Mouse (Mus musculus): ENCODE data around the gene Ccdc149. TPM values are rescaled to one million over a fixed set of nuclear protein-coding genes. Genes with fewer than 3 reads are reported as not detected.

Gene Ccdc149
- polyA plus RNA-seq, 1 experiment = 1.9 TPM

DNA sequence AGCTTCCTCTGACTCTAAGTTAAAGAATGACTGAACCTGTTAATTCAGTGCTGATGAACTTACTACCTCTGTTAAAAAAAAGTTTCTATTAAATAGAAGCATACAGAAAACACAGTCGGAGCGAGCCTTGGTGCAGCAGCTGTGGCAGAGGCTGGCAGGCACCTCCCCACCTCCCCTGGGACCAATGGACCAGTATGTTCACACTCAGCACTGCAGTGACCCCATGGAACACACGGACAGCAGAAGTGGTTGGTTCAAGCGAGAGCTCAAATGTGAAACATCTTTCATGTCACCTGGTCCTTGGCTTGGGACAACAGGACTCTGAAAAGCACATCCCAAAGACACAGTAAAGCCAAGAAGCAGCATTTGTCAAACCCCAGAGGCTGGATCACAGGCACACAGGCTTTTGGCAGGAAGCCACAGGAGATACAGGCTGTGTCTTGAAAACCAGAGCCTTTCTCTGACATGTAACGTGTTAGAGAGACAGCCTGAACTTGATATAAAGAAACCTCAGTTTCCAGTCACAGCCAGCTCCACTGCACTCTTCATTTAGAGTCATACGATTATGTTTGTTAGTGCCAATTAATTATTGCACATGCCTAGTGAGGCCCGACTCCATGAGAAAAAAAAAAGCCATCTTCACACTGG, 62.5 kb downstream of the Ccdc149 start:
- Histone ChIP-seq H3K4me3 (ENCODE audit: low read depth, low read length) (no peak overlapping the region), H3K27ac (ENCODE audit: insufficient read depth, low read depth, low read length) (no peak overlapping the region), H3K4me1 (ENCODE audit: control insufficient read depth, insufficient read depth, insufficient read length, low read length) (no peaks in the 10 kb centered on the region), H3K27me3 (ENCODE audit: control insufficient read depth, insufficient read depth, low read length) (no peaks in the 10 kb centered on the region), H3K36me3 (ENCODE audit: control insufficient read depth, insufficient read depth, low read length) (no peaks in the 10 kb centered on the region)
- no peak for TF ChIP-seq CTCF (IDR thresholded peaks at IDR 0.05; ENCODE audit: extremely low read depth, insufficient read length, insufficient replicate concordance, low read depth, low read length)
- TF ChIP-seq POLR2A (IDR thresholded peaks at IDR 0.05; ENCODE audit: low read depth, low read length) = no peak
- WGBS = 76% methylated on average over 7 of the region's 7 CpGs

DNA sequence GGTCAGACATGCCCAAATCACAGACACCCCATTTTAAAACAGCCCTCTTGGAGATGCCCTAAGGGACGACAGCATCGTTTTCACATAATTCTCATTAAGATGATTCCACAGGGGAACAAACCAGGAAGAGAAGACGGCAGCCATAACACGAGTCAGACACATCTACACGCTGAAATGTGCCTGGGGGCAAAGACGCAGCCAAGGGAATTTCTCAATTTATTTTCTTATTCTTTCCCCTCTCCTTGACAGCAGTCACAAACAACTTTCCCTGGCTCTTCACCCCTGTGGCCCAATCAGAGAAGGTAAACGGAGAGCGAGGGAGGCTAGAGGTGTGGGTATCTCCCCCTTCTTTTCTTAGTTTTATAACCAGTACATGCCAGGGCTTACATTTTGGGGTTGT, 66.9 kb downstream of the Ccdc149 start:
- Histone ChIP-seq H3K4me3 (ENCODE audit: low read depth, low read length) (no peak overlapping the region), H3K27ac (ENCODE audit: insufficient read depth, low read depth, low read length) (no peak overlapping the region), H3K27me3 (ENCODE audit: control insufficient read depth, insufficient read depth, low read length) (no peaks in the 10 kb centered on the region), H3K36me3 (ENCODE audit: control insufficient read depth, insufficient read depth, low read length) (no peaks in the 10 kb centered on the region), H3K4me1 (ENCODE audit: control insufficient read depth, insufficient read depth, insufficient read length, low read length) (no peaks in the 10 kb centered on the region)
- WGBS = 94% methylated on average over 8 of the region's 8 CpGs
- TF ChIP-seq CTCF (IDR thresholded peaks at IDR 0.05; ENCODE audit: extremely low read depth, insufficient read length, insufficient replicate concordance, low read depth, low read length) (no peak), POLR2A (IDR thresholded peaks at IDR 0.05; ENCODE audit: low read depth, low read length) (no peak)

DNA sequence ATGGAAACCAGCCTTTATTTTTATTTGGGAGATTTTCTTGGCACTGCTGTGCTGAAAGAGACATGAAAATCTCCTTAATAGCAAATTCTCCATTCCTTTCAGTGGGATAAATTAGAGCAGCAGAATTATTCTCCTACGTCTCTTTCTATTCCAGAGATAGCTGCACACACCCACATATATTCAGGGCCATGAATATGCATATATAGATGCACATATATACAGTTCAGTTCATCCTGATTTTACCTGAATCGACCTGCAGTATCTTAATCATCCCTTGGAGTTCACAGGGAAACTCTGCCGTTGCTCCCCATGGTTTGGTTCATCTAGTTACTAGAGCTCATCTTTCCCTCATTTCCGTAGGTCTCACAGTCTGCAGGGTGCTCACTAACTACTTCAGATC, 77.6 kb downstream of the Ccdc149 start:
- no peak overlapping the region for H3K27ac ChIP-seq (ENCODE audit: insufficient read depth, low read depth, low read length)
- no peaks in the 10 kb centered on the region for H3K4me1 ChIP-seq (ENCODE audit: control insufficient read depth, insufficient read depth, insufficient read length, low read length)
- no peaks in the 10 kb centered on the region for H3K27me3 ChIP-seq (ENCODE audit: control insufficient read depth, insufficient read depth, low read length)
- TF ChIP-seq CTCF (IDR thresholded peaks at IDR 0.05; ENCODE audit: extremely low read depth, insufficient read length, insufficient replicate concordance, low read depth, low read length) = no peak
- TF ChIP-seq POLR2A (IDR thresholded peaks at IDR 0.05; ENCODE audit: low read depth, low read length) = no peak
- WGBS = 88% methylated on average over 4 of the region's 4 CpGs
- H3K36me3 ChIP-seq (ENCODE audit: control insufficient read depth, insufficient read depth, low read length) = no peaks in the 10 kb centered on the region
- no peak overlapping the region for H3K4me3 ChIP-seq (ENCODE audit: low read depth, low read length)

DNA sequence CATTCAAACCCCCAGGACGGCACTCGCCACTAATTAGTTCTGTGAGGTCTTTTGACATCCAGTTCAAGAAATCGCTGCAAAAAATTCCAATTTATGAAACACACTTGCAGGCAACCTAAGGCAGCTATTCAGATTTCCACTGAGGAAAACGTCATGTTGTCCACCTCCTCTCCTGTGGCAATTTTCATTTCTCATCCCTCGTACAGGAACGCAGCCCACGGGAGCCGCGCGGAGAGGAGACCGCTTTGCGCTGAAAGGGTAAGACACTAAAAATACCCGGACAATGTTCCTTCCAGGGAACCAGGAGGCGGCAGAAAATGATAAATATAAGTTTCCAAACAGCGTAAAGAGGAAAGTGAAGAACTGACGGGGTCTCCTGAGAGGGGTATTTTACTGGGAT, 79.8 kb downstream of the Ccdc149 start:
- TF ChIP-seq CTCF (IDR thresholded peaks at IDR 0.05; ENCODE audit: extremely low read depth, insufficient read length, insufficient replicate concordance, low read depth, low read length) = no peak
- no peak for TF ChIP-seq POLR2A (IDR thresholded peaks at IDR 0.05; ENCODE audit: low read depth, low read length)
- no peaks in the 10 kb centered on the region for H3K4me1 ChIP-seq (ENCODE audit: control insufficient read depth, insufficient read depth, insufficient read length, low read length)
- no peak overlapping the region for H3K27ac ChIP-seq (ENCODE audit: insufficient read depth, low read depth, low read length)
- WGBS = 86% methylated on average over 16 of the region's 16 CpGs
- no peaks in the 10 kb centered on the region for H3K36me3 ChIP-seq (ENCODE audit: control insufficient read depth, insufficient read depth, low read length)
- H3K4me3 ChIP-seq (ENCODE audit: low read depth, low read length) = no peak overlapping the region
- H3K27me3 ChIP-seq (ENCODE audit: control insufficient read depth, insufficient read depth, low read length) = no peaks in the 10 kb centered on the region

DNA sequence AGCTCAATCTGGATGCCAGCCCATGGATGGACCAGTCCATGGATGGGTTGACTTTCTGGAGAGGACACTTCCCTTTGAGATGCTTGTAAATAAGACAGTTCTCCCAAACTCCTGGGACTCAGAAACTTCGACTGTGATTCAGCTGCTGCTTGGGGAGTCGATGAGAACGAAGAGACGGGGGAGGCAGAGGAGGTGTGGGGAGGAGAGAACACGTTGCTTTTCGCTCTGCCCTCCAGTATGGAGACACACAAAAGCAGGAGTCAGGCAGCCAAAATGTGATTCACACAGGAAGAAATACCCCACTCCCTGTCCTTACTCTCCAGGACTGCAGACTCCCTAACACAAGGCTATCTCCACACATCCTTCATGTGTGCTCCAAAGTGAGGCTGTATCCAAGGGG, 80.9 kb downstream of the Ccdc149 start:
- no peaks in the 10 kb centered on the region for H3K4me1 ChIP-seq (ENCODE audit: control insufficient read depth, insufficient read depth, insufficient read length, low read length)
- no peaks in the 10 kb centered on the region for H3K27me3 ChIP-seq (ENCODE audit: control insufficient read depth, insufficient read depth, low read length)
- 91% methylated on average over 6 of the region's 6 CpGs for WGBS
- no peaks in the 10 kb centered on the region for H3K36me3 ChIP-seq (ENCODE audit: control insufficient read depth, insufficient read depth, low read length)
- no peak overlapping the region for H3K4me3 ChIP-seq (ENCODE audit: low read depth, low read length)
- TF ChIP-seq CTCF (IDR thresholded peaks at IDR 0.05; ENCODE audit: extremely low read depth, insufficient read length, insufficient replicate concordance, low read depth, low read length) = no peak
- no peak for TF ChIP-seq POLR2A (IDR thresholded peaks at IDR 0.05; ENCODE audit: low read depth, low read length)
- no peak overlapping the region for H3K27ac ChIP-seq (ENCODE audit: insufficient read depth, low read depth, low read length)

DNA sequence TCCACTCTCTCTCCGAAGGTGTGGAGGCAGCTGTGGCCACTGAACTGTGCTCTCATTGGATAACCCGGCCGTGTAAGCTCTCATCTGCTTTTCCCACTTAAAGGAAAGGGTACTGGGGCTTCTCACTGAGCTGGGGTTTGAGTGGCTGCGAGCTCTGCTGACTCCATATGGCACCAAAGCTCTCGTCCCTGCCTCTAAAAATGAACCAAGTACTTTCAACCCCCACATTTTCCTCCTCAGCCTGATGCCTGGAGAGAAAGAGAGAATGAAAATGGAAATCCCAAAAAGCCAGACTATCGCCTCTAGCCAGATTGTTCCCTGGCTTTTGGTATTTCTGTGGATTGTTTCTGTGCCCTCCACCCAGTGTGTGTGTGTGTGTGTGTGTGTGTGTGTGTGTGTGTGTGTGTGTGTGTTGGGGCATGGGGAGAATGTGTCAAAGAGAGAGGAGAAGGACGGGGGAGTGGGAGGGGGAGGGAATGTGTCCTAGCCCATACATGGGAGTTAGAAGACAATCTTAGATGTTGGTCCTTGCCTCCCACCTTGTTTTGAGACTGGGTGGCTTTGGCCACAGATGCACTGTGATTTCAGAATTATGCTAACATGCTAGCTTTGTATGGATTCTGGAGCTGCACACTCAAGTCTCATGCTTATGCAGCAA, 83.1 kb downstream of the Ccdc149 start:
- H3K4me3 ChIP-seq (ENCODE audit: low read depth, low read length) = no peak overlapping the region
- no peak overlapping the region for H3K27ac ChIP-seq (ENCODE audit: insufficient read depth, low read depth, low read length)
- no peaks in the 10 kb centered on the region for H3K36me3 ChIP-seq (ENCODE audit: control insufficient read depth, insufficient read depth, low read length)
- WGBS = 83% methylated on average over 7 of the region's 7 CpGs
- no peaks in the 10 kb centered on the region for H3K4me1 ChIP-seq (ENCODE audit: control insufficient read depth, insufficient read depth, insufficient read length, low read length)
- H3K27me3 ChIP-seq (ENCODE audit: control insufficient read depth, insufficient read depth, low read length) = no peaks in the 10 kb centered on the region
- TF ChIP-seq CTCF (IDR thresholded peaks at IDR 0.05; ENCODE audit: extremely low read depth, insufficient read length, insufficient replicate concordance, low read depth, low read length) (no peak), POLR2A (IDR thresholded peaks at IDR 0.05; ENCODE audit: low read depth, low read length) (no peak)

DNA sequence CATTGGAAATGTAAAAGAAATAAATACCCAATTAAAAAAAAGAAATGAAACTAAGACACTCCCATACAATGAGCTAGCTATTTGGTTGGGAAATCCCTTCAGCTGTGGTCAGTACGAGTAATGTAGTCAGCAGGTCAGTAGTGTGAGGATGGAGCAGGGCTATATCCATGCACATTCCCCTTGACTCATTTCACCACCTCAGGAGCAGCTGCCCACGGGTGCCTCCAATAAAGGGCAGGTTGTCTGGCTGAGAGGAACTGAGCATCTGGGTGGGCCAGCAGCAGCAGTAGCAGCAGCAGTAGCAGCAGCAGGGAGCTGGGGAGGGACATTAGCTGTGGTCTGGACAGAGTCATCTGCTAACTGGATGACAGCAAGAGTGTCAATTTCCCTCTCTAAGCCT, 85.3 kb downstream of the Ccdc149 start:
- Histone ChIP-seq H3K36me3 (ENCODE audit: control insufficient read depth, insufficient read depth, low read length) (no peaks in the 10 kb centered on the region), H3K4me1 (ENCODE audit: control insufficient read depth, insufficient read depth, insufficient read length, low read length) (no peaks in the 10 kb centered on the region), H3K4me3 (ENCODE audit: low read depth, low read length) (no peak overlapping the region), H3K27me3 (ENCODE audit: control insufficient read depth, insufficient read depth, low read length) (no peaks in the 10 kb centered on the region), H3K27ac (ENCODE audit: insufficient read depth, low read depth, low read length) (no peak overlapping the region)
- TF ChIP-seq POLR2A (IDR thresholded peaks at IDR 0.05; ENCODE audit: low read depth, low read length) = no peak
- no peak for TF ChIP-seq CTCF (IDR thresholded peaks at IDR 0.05; ENCODE audit: extremely low read depth, insufficient read length, insufficient replicate concordance, low read depth, low read length)
- WGBS = 72% methylated on average over 2 of the region's 2 CpGs

All from small intestine, adult 2 months (tissue).